Mouse (Mus musculus) heart, embryonic 14.5 days (tissue): ENCODE measurements around the gene Sipa1l3. TPM values are rescaled to one million over a fixed set of nuclear protein-coding genes. Genes with fewer than 3 reads are reported as not detected.

Experiments
- ATAC-seq: fragments of 200-750 bp; cut with Nextera tagmentation; 2 replicates; pipeline ENCODE4 v1.8.0; 2017; ENCODE audit warnings: low read depth, moderate TSS enrichment; ENCODE audit not compliant: insufficient number of reproducible peaks, insufficient read depth, low FRiP score
- H3K27ac ChIP-seq, 2 experiments: fragments of 200-500 bp in 1 of 2; fragments of 300-500 bp in 1 of 2; sonication (generic) in 1 of 2; replicated peaks in 1 of 2; 2 replicates each; pipeline ENCODE4 v1.5.1; 2012 to 2014; ENCODE audit warnings: low read depth in 2 of 2, low read length in 2 of 2, control low read depth in 1 of 2, mild to moderate bottlenecking in 1 of 2, mixed read lengths in 1 of 2; ENCODE audit not compliant: control insufficient read depth in 1 of 2, insufficient read depth in 1 of 2
- H3K27me3 ChIP-seq: fragments of 300-500 bp; sonication (generic); 2 replicates; pipeline ENCODE4 v1.6.1; 2014; ENCODE audit warnings: mild to moderate bottlenecking, low read length, control low read depth; ENCODE audit not compliant: control insufficient read depth, insufficient read depth
- H3K36me3 ChIP-seq: fragments of 300-500 bp; sonication (generic); 2 replicates; pipeline ENCODE4 v1.6.1; 2014; ENCODE audit warnings: mild to moderate bottlenecking, control low read depth, low read length, mixed read lengths; ENCODE audit not compliant: control insufficient read depth, insufficient read depth
- H3K4me1 ChIP-seq, 2 experiments: fragments of 200-500 bp in 1 of 2; fragments of 300-500 bp in 1 of 2; sonication (generic) in 1 of 2; 2 replicates each; pipeline ENCODE4 v1.6.1; 2012 to 2014; ENCODE audit warnings: low read length in 2 of 2, control low read depth in 1 of 2, mixed read lengths in 1 of 2; ENCODE audit not compliant: control insufficient read depth in 2 of 2, insufficient read depth in 2 of 2
- H3K4me2 ChIP-seq: fragments of 300-500 bp; sonication (generic); 2 replicates; pipeline ENCODE4 v1.6.1; 2014; ENCODE audit warnings: mild to moderate bottlenecking, low read length
- H3K4me3 ChIP-seq, 2 experiments: fragments of 200-500 bp in 1 of 2; fragments of 300-500 bp in 1 of 2; sonication (generic) in 1 of 2; 2 replicates each; pipeline ENCODE4 v1.5.1; 2012 to 2014; ENCODE audit warnings: low read length in 2 of 2, mild to moderate bottlenecking in 2 of 2, control low read depth in 1 of 2, low read depth in 1 of 2, moderate library complexity in 1 of 2; ENCODE audit not compliant: control insufficient read depth in 1 of 2, insufficient read depth in 1 of 2
- H3K9ac ChIP-seq: fragments of 300-500 bp; sonication (generic); 2 replicates; pipeline ENCODE4 v1.6.1; 2014; ENCODE audit warnings: mild to moderate bottlenecking, low read length
- H3K9me3 ChIP-seq: fragments of 300-500 bp; sonication (generic); 2 replicates; pipeline ENCODE4 v1.6.1; 2016; ENCODE audit warnings: low read length, control low read depth; ENCODE audit not compliant: control insufficient read depth
- WGBS: fragments of 180-500 bp; shearing (Covaris S2); extraction: QIAGEN DNeasy Blood & Tissue Kit; methylation state at CpG from one replicate; pipeline ENCODE4 v1.1.7; 2014; 5-methylcytosine and 5-hydroxymethylcytosine counted together
- polyA plus RNA-seq: library from polyadenylated mRNA; unstranded; fragments of >200 nt; fragmentation: Nextera tagmentation; extraction: Ambion mirVana; gene quantifications from 2 replicates; pipeline ENCODE4 v1.2.1, GENCODE M21; 2014

Sipa1l3 gene
- polyA plus RNA-seq, 1 experiment from 2014 or later, result 3.4 TPM

GRCm38 (mm10) chr7:29521365-29521764 is 2.9 kb upstream of the Sipa1l3 start:
- Histone ChIP-seq H3K27ac (no peak overlapping the region), H3K4me2 (no peak overlapping the region), H3K9me3 (0 out of 2 replicates have a peak, but pooled peaks cover 8% of the 10 kb centered on the region), H3K27me3 (peaks cover 32% of the 10 kb centered on the region), H3K4me1 (no peaks in the 10 kb centered on the region), H3K4me3 (no peak overlapping the region), H3K9ac (no peak overlapping the region), H3K36me3 (no peaks in the 10 kb centered on the region)
- 62% methylated on average over 5 of the region's 5 CpGs for WGBS
- no peak for ATAC-seq

GRCm38 (mm10) chr7:29520794-29521193 is 2.4 kb upstream of the Sipa1l3 start:
- Histone ChIP-seq H3K27me3 (peaks cover 32% of the 10 kb centered on the region), H3K4me3 (no peak overlapping the region), H3K9me3 (0 out of 2 replicates have a peak, but pooled peaks cover 5% of the 10 kb centered on the region), H3K36me3 (no peaks in the 10 kb centered on the region), H3K27ac (no peak overlapping the region), H3K4me2 (no peak overlapping the region), H3K4me1 (no peaks in the 10 kb centered on the region), H3K9ac (no peak overlapping the region)
- no peak for ATAC-seq
- 74% methylated on average over 2 of the region's 2 CpGs for WGBS

- H3K4me2 ChIP-seq, result peak overlapping the region; percentile 99
- 2% methylated on average over 19 of the region's 19 CpGs for WGBS
- H3K4me3 ChIP-seq, result peak overlapping the region; percentile 59 to 65
- H3K27me3 ChIP-seq, result peaks cover 33% of the 10 kb centered on the region
- no peaks in the 10 kb centered on the region for H3K4me1 ChIP-seq
- ATAC-seq, result no peak
- H3K36me3 ChIP-seq, result no peaks in the 10 kb centered on the region
- H3K9me3 ChIP-seq, result no peaks in the 10 kb centered on the region
- H3K9ac ChIP-seq, result peak overlapping the region; percentile 76
- no peak overlapping the region for H3K27ac ChIP-seq
Measured at GRCm38 (mm10) chr7:29519211-29519550, 740 bp upstream of the Sipa1l3 start.

- peak overlapping the region; percentile 99 for H3K4me2 ChIP-seq
- H3K4me3 ChIP-seq, result peak overlapping the region; percentile 64 to 65
- under 1% methylated on average over 25 of the region's 28 CpGs for WGBS
- H3K36me3 ChIP-seq, result no peaks in the 10 kb centered on the region
- H3K27ac ChIP-seq, result no peak overlapping the region
- ATAC-seq, result no peak
- peaks cover 41% of the 10 kb centered on the region for H3K27me3 ChIP-seq
- H3K9ac ChIP-seq, result peak overlapping the region; percentile 74
- no peaks in the 10 kb centered on the region for H3K9me3 ChIP-seq
- no peaks in the 10 kb centered on the region for H3K4me1 ChIP-seq
Measured at GRCm38 (mm10) chr7:29518054-29518420, 404 bp downstream of the Sipa1l3 start.

- 73% methylated on average over 5 of the region's 5 CpGs for WGBS
- H3K27me3 ChIP-seq, result peaks cover 39% of the 10 kb centered on the region
- peak overlapping the region in 1 of 2 experiments; percentile 65; a peak in 1 of 4 replicates for H3K4me3 ChIP-seq
- H3K4me2 ChIP-seq, result peak overlapping the region; percentile 99
- H3K27ac ChIP-seq, result no peak overlapping the region
- no peaks in the 10 kb centered on the region; a peak in 1 of 4 replicates for H3K4me1 ChIP-seq
- no peak overlapping the region for H3K9ac ChIP-seq
- H3K36me3 ChIP-seq, result no peaks in the 10 kb centered on the region
- ATAC-seq, result no peak
- H3K9me3 ChIP-seq, result no peaks in the 10 kb centered on the region
Measured at GRCm38 (mm10) chr7:29517178-29517577, 1.3 kb downstream of the Sipa1l3 start.

- Histone ChIP-seq H3K9me3 (no peaks in the 10 kb centered on the region), H3K27ac (no peak overlapping the region), H3K4me1 (peaks cover 0 to 7% of the 10 kb centered on the region in 2 experiments; a peak in 2 of 4 replicates), H3K36me3 (no peaks in the 10 kb centered on the region), H3K4me3 (no peak overlapping the region), H3K27me3 (peaks cover 44% of the 10 kb centered on the region), H3K4me2 (no peak overlapping the region), H3K9ac (no peak overlapping the region)
- ATAC-seq, result no peak
- WGBS, result 85% methylated on average over 3 of the region's 3 CpGs
Measured at GRCm38 (mm10) chr7:29515652-29516051, 2.8 kb downstream of the Sipa1l3 start.

- no peak for ATAC-seq
- H3K27ac ChIP-seq, result no peak overlapping the region
- peaks cover 62% of the 10 kb centered on the region for H3K27me3 ChIP-seq
- H3K4me3 ChIP-seq, result no peak overlapping the region
- no peak overlapping the region for H3K4me2 ChIP-seq
- no peak overlapping the region for H3K9ac ChIP-seq
- H3K4me1 ChIP-seq, result peaks cover 0 to 7% of the 10 kb centered on the region in 2 experiments; a peak in 2 of 4 replicates
- H3K36me3 ChIP-seq, result no peaks in the 10 kb centered on the region
- WGBS, result 35% methylated on average over 4 of the region's 4 CpGs
- H3K9me3 ChIP-seq, result no peaks in the 10 kb centered on the region
Measured at GRCm38 (mm10) chr7:29512729-29513128, 5.7 kb downstream of the Sipa1l3 start.

- Histone ChIP-seq H3K9ac (no peak overlapping the region), H3K36me3 (no peaks in the 10 kb centered on the region), H3K4me3 (no peak overlapping the region), H3K9me3 (no peaks in the 10 kb centered on the region), H3K27ac (no peak overlapping the region), H3K4me2 (no peak overlapping the region), H3K27me3 (peaks cover 68% of the 10 kb centered on the region), H3K4me1 (peaks cover 0 to 7% of the 10 kb centered on the region in 2 experiments; a peak in 2 of 4 replicates)
- WGBS, result 34% methylated on average over 9 of the region's 9 CpGs
- no peak for ATAC-seq
Measured at GRCm38 (mm10) chr7:29511598-29512275, 6.7 kb downstream of the Sipa1l3 start.
